11 mouse cellular contexts compared by ENCODE assay signal in the genomic region with DNA sequence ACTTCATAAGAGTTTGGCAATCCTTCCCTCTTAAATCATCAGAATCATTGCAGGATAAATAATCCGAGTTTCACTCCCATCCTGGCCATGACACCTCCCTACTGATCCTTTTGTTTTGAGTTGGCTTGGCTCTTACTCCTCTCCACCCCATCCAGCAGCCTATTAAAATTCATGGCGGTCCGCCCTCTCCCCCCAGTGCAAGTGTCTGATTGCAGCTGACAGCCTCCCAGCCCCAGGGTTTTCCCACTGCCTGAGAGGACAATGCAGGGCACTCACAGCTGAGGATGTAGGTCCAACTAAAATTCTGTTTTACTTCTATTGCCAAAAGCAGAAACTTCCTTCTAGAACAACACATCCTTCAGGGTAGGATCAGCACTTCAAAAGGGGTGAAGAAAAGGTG.
A peak's percentile ranks its signal among the peaks of the same experiment; 100 is the strongest.
DNase-seq lines count a peak whose midpoint lies in the region; ATAC-seq and TF ChIP-seq lines count a peak whose summit lies in the region.
"Had no signal": no experiment of that assay in that cellular context is flagged by ENCODE, and none has a peak within 500 bp of the region (broad histone marks: within the 10 kb centered on the region; RNA-seq: fewer than 3 reads in every experiment).

No protein-coding gene starts in this region.

- no peaks in the 10 kb centered on the region for H3K36me3 ChIP-seq in hindbrain, embryonic 12.5 days
- no peaks in the 10 kb centered on the region for H3K36me3 ChIP-seq in midbrain, embryonic 16.5 days (ENCODE audit: control insufficient read depth, insufficient read depth, low read length)
- H3K36me3 ChIP-seq in kidney, embryonic 16.5 days (ENCODE audit: insufficient read depth, low read length) = no peaks in the 10 kb centered on the region
- H3K36me3 ChIP-seq: G1E had no signal

- H3K9ac ChIP-seq in hindbrain, embryonic 12.5 days = no peak overlapping the region
- no peak overlapping the region for H3K9ac ChIP-seq in midbrain, embryonic 16.5 days (ENCODE audit: low read depth, low read length)
- H3K9ac ChIP-seq in kidney, embryonic 16.5 days (replicated peaks; ENCODE audit: low read length) = no peak overlapping the region

- H3K9me3 ChIP-seq in hindbrain, embryonic 12.5 days (replicated peaks) = no peaks in the 10 kb centered on the region
- H3K9me3 ChIP-seq in midbrain, embryonic 16.5 days (replicated peaks; ENCODE audit: control insufficient read depth, low read length, poor library complexity, severe bottlenecking) = no peaks in the 10 kb centered on the region
- no peaks in the 10 kb centered on the region for H3K9me3 ChIP-seq in kidney, embryonic 16.5 days (ENCODE audit: low read length)
- H3K9me3 ChIP-seq: G1E had no signal

- peaks cover 43% of the 10 kb centered on the region for H3K4me1 ChIP-seq in hindbrain, embryonic 12.5 days
- H3K4me1 ChIP-seq in midbrain, embryonic 16.5 days (ENCODE audit: control insufficient read depth, insufficient read depth, low read length) = peaks cover 32% of the 10 kb centered on the region
- 0 out of 2 replicates have a peak, but pooled peaks cover 4% of the 10 kb centered on the region for H3K4me1 ChIP-seq in kidney, embryonic 16.5 days (ENCODE audit: insufficient read depth, low read length)

- H3K4me3 ChIP-seq in hindbrain, embryonic 12.5 days = no peak overlapping the region
- no peak overlapping the region for H3K4me3 ChIP-seq in midbrain, embryonic 16.5 days (ENCODE audit: low read depth, low read length)
- no peak overlapping the region for H3K4me3 ChIP-seq in kidney, embryonic 16.5 days (ENCODE audit: low read length)
- H3K4me3 ChIP-seq: heart, adult 2 months had no signal

- no peak for TF ChIP-seq POLR2A in brain, embryonic 14.5 days (IDR thresholded peaks at IDR 0.05; ENCODE audit: borderline replicate concordance, extremely low read depth, insufficient read depth, insufficient read length, poor library complexity, severe bottlenecking)

- peak overlapping the region; percentile 73 for H3K27ac ChIP-seq in hindbrain, embryonic 12.5 days
- H3K27ac ChIP-seq in midbrain, embryonic 16.5 days (ENCODE audit: low read length) = peak overlapping the region; percentile 45; the same call in 1 of the 2 replicates
- H3K27ac ChIP-seq in kidney, embryonic 16.5 days (ENCODE audit: low read length) = no peak overlapping the region
- H3K27ac ChIP-seq: heart, adult 2 months had no signal

- TF ChIP-seq CTCF in brain, embryonic 14.5 days (IDR thresholded peaks at IDR 0.05; ENCODE audit: borderline replicate concordance, extremely low read depth, insufficient read depth, insufficient read length) = no peak

- H3K27me3 ChIP-seq in hindbrain, embryonic 12.5 days = no peaks in the 10 kb centered on the region
- H3K27me3 ChIP-seq in midbrain, embryonic 16.5 days (ENCODE audit: control insufficient read depth, insufficient read depth, low read depth, low read length) = no peaks in the 10 kb centered on the region
- no peaks in the 10 kb centered on the region for H3K27me3 ChIP-seq in kidney, embryonic 16.5 days (ENCODE audit: insufficient read depth, low read length)

- H3K4me2 ChIP-seq in hindbrain, embryonic 12.5 days (replicated peaks) = no peak overlapping the region
- H3K4me2 ChIP-seq in midbrain, embryonic 16.5 days (ENCODE audit: low read length) = no peak overlapping the region
- no peak overlapping the region for H3K4me2 ChIP-seq in kidney, embryonic 16.5 days (replicated peaks; ENCODE audit: low read depth, low read length)

- ATAC-seq in hindbrain, embryonic 12.5 days (ENCODE audit: low FRiP score) = peak; percentile 76
- ATAC-seq in midbrain, embryonic 16.5 days = no peak
- no peak for ATAC-seq in kidney, embryonic 16.5 days (ENCODE audit: low FRiP score, low TSS enrichment)
- ATAC-seq in erythroid progenitor cell, adult 5-6 weeks (replicated peaks; ENCODE audit: low FRiP score, poor library complexity, severe bottlenecking) = no peak

- WGBS in hindbrain, embryonic 12.5 days = 18% methylated on average over 3 of the region's 3 CpGs
- WGBS in midbrain, embryonic 16.5 days = 24% methylated on average over 3 of the region's 3 CpGs
- WGBS in kidney, embryonic 16.5 days = 38% methylated on average over 3 of the region's 3 CpGs

- DNase-seq in cerebellum, postnatal 10 days = peak; percentile 52 to 73
- DNase-seq in cerebellum, postnatal 25 days = no peak
- peak; percentile 87 for DNase-seq in brain, embryonic 14.5 days (ENCODE audit: low read depth)
- DNase-seq in embryo, embryonic 9.5 days (ENCODE audit: extremely low spot score) = no peak
- DNase-seq: embryo, embryonic 11 days; heart, adult 2 months had no signal

Comparison
In these comparisons a context has a peak if more than half of its experiments do, and no peak if none do; other contexts are left out.
1. DNase-seq: peak in cerebellum, postnatal 10 days (2 of 2) and brain, embryonic 14.5 days (single experiment); none in cerebellum, postnatal 25 days (0 of 2) and embryo, embryonic 9.5 days (single experiment).